Mouse (Mus musculus) forebrain, embryonic 11.5 days (tissue): ENCODE results near the gene Gm13695. TPM values are rescaled to one million over a fixed set of nuclear protein-coding genes. Genes with fewer than 3 reads are reported as not detected.

Source experiments
- ATAC-seq: fragments of 200-750 bp; cut with Nextera tagmentation; replicated peaks from 2 replicates; pipeline ENCODE4 v1.8.0; 2017; ENCODE audit warnings: moderate TSS enrichment; ENCODE audit not compliant: low FRiP score
- DNase-seq: peaks from one replicate; pipeline ENCODE4 v3.0.0-alpha.2; 2017; ENCODE audit warnings: low spot score
- H3K27ac ChIP-seq: fragments of 300-500 bp; sonication (generic); 2 replicates; pipeline ENCODE4 v1.5.1; 2014; ENCODE audit warnings: low read depth, low read length
- H3K27me3 ChIP-seq: fragments of 300-500 bp; sonication (generic); 2 replicates; pipeline ENCODE4 v1.6.1; 2014; ENCODE audit warnings: mild to moderate bottlenecking, low read length, mixed read lengths; ENCODE audit not compliant: control insufficient read depth, insufficient read depth
- H3K36me3 ChIP-seq: fragments of 300-500 bp; sonication (generic); 2 replicates; pipeline ENCODE4 v1.6.1; 2014; ENCODE audit warnings: mild to moderate bottlenecking, low read length, moderate library complexity, mixed read lengths; ENCODE audit not compliant: control insufficient read depth, insufficient read depth
- H3K4me1 ChIP-seq: fragments of 300-500 bp; sonication (generic); replicated peaks from 2 replicates; pipeline ENCODE4 v1.6.1; 2014; ENCODE audit warnings: low read length, mixed read lengths; ENCODE audit not compliant: control insufficient read depth, insufficient read depth
- H3K4me2 ChIP-seq: fragments of 300-500 bp; sonication (generic); 2 replicates; pipeline ENCODE4 v1.6.1; 2014; ENCODE audit warnings: low read depth, mild to moderate bottlenecking, low read length, moderate library complexity, mixed read lengths; ENCODE audit not compliant: severe bottlenecking
- H3K4me3 ChIP-seq: fragments of 300-500 bp; sonication (generic); 2 replicates; pipeline ENCODE4 v1.5.1; 2014; ENCODE audit warnings: low read depth, low read length
- H3K9ac ChIP-seq: fragments of 300-500 bp; sonication (generic); 2 replicates; pipeline ENCODE4 v1.6.1; 2014; ENCODE audit warnings: low read length
- H3K9me3 ChIP-seq: fragments of 300-500 bp; sonication (generic); 2 replicates; pipeline ENCODE4 v1.6.1; 2016; ENCODE audit warnings: low read length, mixed read lengths; ENCODE audit not compliant: control insufficient read depth
- WGBS: fragments of 180-500 bp; shearing (Covaris S2); extraction: QIAGEN DNeasy Blood & Tissue Kit; methylation state at CpG from one replicate; pipeline ENCODE4 v1.1.7; 2014; 5-methylcytosine and 5-hydroxymethylcytosine counted together
- polyA plus RNA-seq: library from polyadenylated mRNA; unstranded; fragments of >200 nt; fragmentation: Nextera tagmentation; extraction: Ambion mirVana; gene quantifications from 2 replicates; pipeline ENCODE4 v1.2.1, GENCODE M21; 2014

Gene Gm13695
- polyA plus RNA-seq, 1 experiment from 2014 or later, result not detected

- no peak overlapping the region for H3K9ac ChIP-seq
- no peaks in the 10 kb centered on the region for H3K27me3 ChIP-seq
- H3K4me1 ChIP-seq, result no peaks in the 10 kb centered on the region
- DNase-seq (no peak), ATAC-seq (no peak)
- H3K27ac ChIP-seq, result no peak overlapping the region
- H3K9me3 ChIP-seq, result no peaks in the 10 kb centered on the region
- no peaks in the 10 kb centered on the region for H3K36me3 ChIP-seq
- H3K4me2 ChIP-seq, result no peak overlapping the region
- WGBS, result 82% methylated on average over 3 of the region's 3 CpGs
- H3K4me3 ChIP-seq, result no peak overlapping the region
Observed at GRCm38 (mm10) chr2:84018330-84018729, 51.2 kb downstream of the Gm13695 start.

Other genes starting within 250 kb of the Gm13695 start
- 43.8 and 48.3 TPM in 2 replicates for gene Itgav, start 242.9 kb upstream of the Gm13695 start, polyA plus RNA-seq
- gene Fam171b, start 154.7 kb upstream of the Gm13695 start, polyA plus RNA-seq, result 56.6 and 58.9 TPM in 2 replicates
- gene Zswim2, start 26.1 kb upstream of the Gm13695 start, polyA plus RNA-seq, result not detected in 2 replicates
- not detected in 2 replicates for gene Gm13698, start 11.6 kb upstream of the Gm13695 start, polyA plus RNA-seq
- not detected in 2 replicates for gene Gm13693, start 5.8 kb upstream of the Gm13695 start, polyA plus RNA-seq
- not detected in 2 replicates for gene Gm13696, start 5.8 kb downstream of the Gm13695 start, polyA plus RNA-seq
- not detected in 2 replicates for gene Gm13694, start 11.6 kb downstream of the Gm13695 start, polyA plus RNA-seq
- not detected in 2 replicates for gene Gm13697, start 17.4 kb downstream of the Gm13695 start, polyA plus RNA-seq
- not detected in 2 replicates for gene Gm13691, start 23.2 kb downstream of the Gm13695 start, polyA plus RNA-seq